Mouse (Mus musculus): ENCODE results near the gene Ckap4.
"Not testable (repeated sequence)": the region's sequence is repeated elsewhere in the genome, so short reads cannot be mapped to it uniquely, and the experiment has no call there.

The Ckap4 gene

DNA sequence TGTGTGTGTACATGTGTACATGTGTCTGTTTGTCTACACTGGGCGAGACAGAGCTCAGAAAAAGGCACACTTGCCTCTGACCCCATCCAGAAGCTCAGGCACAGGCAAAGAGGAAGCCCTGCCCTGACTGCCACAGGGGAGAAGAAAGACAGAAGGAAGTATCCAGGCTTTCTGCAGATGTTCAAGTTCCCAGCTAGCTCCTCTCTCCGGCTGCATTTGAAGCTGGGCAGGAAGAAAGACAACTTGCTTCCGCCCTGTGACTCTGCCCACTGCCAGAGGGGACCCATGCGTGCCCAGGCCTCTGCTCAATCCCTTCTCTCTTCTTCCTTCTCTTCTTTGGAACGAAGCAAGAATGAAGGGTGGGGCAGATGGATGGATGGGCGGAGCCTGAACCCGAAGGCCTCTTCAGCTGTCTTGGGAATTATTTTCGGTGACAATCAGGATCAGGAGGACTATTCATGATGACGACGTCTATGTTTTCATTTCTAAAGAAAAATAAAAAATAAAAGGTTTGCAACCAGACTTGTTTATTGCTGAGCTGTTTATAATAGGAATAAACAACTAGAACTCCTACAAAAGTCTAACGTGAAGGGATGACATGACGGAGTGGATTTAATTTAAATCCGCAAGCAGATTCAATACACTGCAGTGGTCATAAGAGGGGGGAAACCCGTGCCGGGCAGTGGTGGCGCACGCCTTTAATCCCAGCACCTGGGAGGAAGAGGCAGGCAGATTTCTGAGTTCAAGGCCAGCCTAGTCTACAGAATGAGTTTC lies 15.5 kb upstream of the Ckap4 start:
- ATAC-seq (ENCODE audit: low TSS enrichment), result no peak

- ATAC-seq (ENCODE audit: low TSS enrichment), result no peak
These were observed 11.2 kb upstream of the Ckap4 start for GRCm38 (mm10) chr10:84544841-84545610.

- peak; percentile 73 for ATAC-seq (ENCODE audit: low TSS enrichment)
These were observed 9.2 kb upstream of the Ckap4 start for GRCm38 (mm10) chr10:84542802-84543658.

DNA sequence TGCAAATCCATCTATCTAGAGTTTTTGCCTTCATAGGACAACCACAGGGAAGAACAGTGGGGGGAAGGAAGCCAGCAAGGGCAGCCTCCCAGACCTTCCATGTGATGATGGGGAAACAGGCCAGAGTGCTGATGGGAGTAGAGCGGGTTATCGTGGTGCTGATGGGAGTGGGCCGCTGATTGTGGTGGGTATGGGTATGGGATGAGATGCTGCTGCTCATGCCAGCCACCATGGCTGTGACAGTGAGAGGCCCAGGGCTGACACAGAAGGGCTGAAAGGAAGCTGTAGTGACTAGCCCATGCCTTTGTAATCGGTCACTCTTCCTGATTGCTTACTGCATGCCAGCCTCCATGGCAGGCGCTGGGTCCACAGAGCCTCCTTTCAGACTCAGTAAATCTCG lies 5.8 kb upstream of the Ckap4 start:
- no peak for ATAC-seq (ENCODE audit: low TSS enrichment)

DNA sequence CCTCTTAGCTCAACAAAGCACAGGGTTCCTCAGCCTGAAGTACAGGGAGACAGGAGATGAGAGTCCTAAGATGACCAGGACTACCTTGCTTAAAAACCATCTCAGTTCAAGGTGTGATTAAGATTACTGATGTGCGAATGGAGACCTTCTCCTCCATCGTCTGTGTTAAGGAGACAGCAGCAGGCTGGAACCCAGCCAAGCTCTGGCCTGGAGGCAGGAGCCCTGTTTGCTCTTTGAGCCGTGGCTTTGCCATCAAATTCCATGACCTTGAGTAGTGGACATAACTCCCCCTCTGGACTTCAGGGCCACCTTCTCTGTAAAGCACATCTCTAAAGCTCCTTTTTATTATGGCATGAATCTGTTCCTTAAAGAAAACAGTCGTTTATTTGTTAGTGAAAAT lies 2.0 kb upstream of the Ckap4 start:
- ATAC-seq (ENCODE audit: low TSS enrichment), result no peak

DNA sequence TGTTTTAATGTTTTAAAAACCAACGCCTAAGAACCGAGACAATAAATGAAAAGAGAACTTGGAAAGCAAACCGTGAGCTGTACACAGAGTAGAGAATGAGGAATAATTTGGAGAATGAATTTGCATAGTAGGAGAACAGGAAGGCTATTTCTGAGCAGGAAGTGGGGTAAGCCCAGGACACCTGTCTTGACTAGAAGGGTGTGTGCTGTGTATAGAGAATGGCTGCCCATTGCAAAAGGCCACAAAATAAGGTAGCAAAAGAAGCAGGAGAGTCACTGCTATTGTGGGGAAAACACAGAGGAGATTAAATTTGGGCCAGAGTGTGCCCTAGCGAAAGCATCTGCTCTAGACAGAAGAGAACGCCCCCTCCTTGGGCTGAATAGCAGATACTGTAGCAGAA lies 1.6 kb upstream of the Ckap4 start:
- peak; percentile 33 for ATAC-seq (ENCODE audit: low TSS enrichment)

- ATAC-seq (ENCODE audit: low TSS enrichment), result peak; percentile 32; the same call in 1 of the 2 replicates
These were observed 665 bp downstream of the Ckap4 start for GRCm38 (mm10) chr10:84532911-84533882.

DNA sequence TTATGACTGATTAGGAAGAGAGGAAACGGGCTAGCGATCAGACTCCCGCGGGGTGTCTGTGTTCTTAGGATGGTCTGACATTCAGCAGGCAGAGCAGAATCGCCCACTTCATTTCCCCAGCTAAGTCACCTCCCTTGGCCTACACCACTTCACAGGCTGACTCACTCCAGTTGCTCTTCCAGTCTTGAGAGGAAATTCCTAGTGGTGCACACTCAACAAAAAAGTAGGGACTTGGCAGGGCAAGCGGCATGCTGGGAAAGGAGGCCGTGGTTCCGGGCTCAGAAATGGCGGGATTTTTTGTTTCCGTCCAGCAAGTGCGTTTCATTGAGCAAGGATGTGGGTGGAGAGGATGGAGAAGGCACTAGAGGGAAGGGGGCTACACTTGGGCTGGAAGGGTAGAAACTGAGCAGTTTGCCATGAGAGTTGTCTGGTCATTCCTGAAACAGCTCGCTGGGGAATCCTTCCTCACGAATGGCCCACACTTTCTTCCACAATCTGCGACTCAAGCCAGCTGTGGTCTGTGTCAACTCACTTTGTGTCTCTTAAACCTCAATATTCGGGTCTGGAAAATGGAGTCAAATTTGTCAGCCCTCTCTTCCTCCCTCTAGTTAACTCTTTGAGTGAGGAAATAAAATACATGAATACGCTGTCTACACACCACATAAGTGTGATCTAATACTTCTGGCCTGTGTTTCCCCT lies 1.5 kb downstream of the Ckap4 start:
- peak; percentile 42 for ATAC-seq (ENCODE audit: low TSS enrichment)

DNA sequence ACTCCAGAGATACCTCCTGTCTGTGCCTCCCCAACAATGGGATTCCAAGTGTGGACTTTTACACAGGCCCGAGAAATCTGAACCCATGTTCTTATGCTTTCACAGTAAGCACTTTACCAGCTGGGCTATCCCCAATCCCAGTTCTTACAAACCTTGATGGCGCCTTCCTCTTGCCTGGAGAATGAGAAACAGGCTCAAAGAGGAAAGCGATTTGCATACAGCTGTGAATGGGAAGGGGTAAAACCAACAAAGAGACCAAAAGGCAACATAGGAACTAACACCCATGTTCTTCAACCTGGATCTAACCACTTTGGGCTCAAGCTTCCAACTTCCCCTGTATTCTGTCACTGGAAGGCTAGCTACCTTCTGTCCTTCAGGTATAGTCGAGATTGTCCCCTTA lies 2.3 kb downstream of the Ckap4 start:
- no peak for ATAC-seq (ENCODE audit: low TSS enrichment)

GRCm38 (mm10) chr10:84530388-84530787 lies 3.5 kb downstream of the Ckap4 start:
- no peak for ATAC-seq (ENCODE audit: low TSS enrichment)

DNA sequence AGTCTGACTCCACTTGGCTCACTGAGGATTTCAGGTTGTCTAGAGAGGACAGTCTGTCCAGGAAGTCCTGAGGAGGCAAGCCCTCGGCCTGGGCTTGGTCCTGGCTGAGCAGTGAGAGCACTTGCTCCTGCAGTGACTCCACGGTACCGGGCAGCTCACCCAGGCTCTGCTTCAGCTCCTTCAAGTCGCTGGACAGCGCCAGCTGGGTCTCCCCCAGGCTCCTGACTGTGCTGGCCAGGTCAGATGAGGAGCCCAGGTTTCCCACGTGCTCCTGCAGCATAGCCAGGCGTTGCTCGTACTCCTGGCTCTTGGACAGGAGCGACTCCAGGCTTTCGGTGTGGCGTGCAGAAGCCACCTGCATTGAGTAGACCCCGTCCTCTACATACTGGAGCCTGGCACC lies 6.2 kb downstream of the Ckap4 start:
- ATAC-seq (ENCODE audit: low TSS enrichment), result no peak

GRCm38 (mm10) chr10:84527070-84527469 lies 6.8 kb downstream of the Ckap4 start:
- ATAC-seq (ENCODE audit: low TSS enrichment), result no peak

DNA sequence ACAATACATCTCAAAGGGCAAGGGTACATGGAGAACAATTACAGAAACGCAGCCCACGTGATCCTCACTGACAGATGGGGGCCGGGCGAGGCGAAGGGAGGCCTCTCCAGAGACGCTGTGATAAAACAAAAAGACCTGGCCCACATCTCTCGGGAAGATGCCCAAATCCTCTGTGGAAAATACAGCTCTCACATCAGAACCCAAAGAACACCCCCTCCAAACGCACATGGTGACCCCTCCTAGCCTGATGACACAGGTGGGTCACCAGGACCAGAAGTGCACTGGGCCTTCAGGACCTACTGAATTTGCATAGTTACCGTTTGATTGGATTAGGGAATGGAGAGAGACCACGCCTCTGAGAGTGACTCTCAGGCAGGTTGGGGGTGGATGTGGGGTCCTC lies 7.4 kb downstream of the Ckap4 start:
- ATAC-seq (ENCODE audit: low TSS enrichment), result no peak

GRCm38 (mm10) chr10:84523682-84524081 lies 10.2 kb downstream of the Ckap4 start:
- no peak for ATAC-seq (ENCODE audit: low TSS enrichment)

GRCm38 (mm10) chr10:84516414-84516927 lies 17.4 kb downstream of the Ckap4 start:
- no peak for ATAC-seq (ENCODE audit: low TSS enrichment)

DNA sequence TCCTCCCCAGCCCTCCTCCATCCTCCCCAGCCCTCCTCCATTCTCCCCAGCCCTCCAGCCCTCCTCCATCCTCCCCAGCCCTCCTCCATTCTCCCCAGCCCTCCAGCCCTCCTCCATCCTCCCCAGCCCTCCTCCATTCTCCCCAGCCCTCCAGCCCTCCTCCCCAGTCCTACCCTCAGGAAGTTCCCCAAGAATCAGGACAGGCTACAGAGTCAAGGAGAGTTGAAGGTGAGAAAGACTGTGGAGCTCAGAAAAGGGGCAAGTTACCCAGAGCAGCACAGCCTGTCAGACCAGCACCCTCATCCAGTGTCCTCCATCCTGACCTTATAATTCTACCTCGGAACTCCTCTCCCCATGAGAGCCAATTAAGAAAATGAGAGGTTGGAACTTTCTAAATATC lies 17.9 kb downstream of the Ckap4 start:
- not testable (repeated sequence) for ATAC-seq (ENCODE audit: low TSS enrichment)

DNA sequence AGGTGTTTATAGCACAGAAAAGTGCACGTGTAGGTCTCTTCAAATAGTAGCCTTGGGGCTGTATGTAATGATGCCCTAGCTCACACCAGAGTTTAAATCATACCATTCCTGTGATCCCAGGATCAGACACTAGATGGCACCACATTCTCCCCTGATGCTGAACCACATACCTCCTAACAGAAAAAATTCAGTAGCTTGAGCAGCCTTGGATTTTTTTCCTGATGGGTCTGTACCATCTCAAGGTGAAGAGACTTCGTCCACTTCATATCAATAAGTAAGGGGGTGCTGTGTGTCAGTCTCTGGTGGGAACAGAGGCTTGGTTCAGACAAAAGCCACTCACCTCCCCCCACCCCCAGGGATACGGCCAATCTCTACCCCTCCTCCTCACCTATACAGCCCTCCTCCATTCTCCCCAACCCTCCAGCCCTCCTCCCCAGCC lies 18.3 kb downstream of the Ckap4 start:
- ATAC-seq (ENCODE audit: low TSS enrichment), result peak; percentile 89

GRCm38 (mm10) chr10:84514038-84514578 lies 19.8 kb downstream of the Ckap4 start:
- ATAC-seq (ENCODE audit: low TSS enrichment), result no peak; the same call in 1 of the 2 replicates

DNA sequence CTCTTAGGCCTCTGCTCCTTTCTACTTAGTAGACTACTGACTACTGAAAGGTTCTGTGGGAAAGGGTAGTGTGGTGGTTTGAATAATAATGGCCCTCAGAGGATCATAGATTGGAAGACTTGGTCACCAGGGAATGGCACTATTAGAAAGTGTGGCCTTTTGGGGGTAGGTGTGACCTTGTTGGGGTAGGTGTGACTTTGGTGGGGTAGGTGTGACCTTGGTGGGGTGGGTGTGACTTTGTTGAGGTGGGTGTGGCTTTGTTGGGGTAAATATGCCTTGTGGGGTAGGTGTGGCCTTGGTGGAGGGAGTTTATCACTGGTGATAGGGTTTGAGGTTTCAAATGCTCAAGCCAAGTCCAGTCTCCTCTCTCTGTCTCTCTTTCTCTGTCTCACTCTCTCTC lies 21.1 kb downstream of the Ckap4 start:
- no peak for ATAC-seq (ENCODE audit: low TSS enrichment)

DNA sequence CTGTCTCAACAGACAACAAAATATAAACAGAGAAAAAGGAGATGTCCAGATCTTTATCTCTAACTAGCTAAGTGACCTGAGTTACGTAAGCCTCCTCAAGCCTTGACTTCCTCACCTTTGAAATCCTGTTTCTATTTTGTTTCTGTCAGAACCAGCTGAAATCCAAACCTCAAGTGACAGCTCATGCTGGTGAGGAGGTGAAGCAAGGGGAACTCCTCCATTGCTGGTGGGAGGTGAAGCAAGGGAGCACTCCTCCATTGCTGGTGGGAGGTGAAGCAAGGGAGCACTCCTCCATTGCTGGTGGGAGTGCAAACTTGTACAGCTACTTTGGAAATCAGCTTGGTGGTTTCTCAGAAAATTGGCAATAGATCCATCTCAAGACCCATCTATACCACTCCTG lies 25.3 kb downstream of the Ckap4 start:
- ATAC-seq (ENCODE audit: low TSS enrichment), result no peak
